Mouse (Mus musculus): ENCODE results near the gene Ajap1.

DNA sequence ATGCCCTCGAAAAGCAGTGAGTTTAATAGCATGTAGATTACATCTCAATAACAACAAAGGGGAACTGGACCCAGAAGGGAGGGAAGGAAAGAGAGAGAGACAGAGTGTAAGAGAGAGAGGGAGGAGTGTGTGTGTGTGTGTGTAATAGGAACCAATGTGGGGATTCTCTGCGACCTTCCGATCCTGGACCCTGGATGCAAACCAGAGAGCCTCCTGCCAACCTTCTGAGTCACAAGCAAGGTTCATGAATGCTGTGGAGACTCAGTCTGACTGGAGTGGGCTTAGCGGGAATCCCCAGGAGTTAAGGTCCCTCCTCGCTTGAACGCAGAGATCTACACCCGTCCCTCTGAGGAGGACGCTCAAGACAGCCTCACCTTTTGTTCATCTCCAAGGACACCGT is 45.4 kb downstream of the Ajap1 start:
- TF ChIP-seq POLR2A (IDR thresholded peaks at IDR 0.05; ENCODE audit: borderline replicate concordance, low read depth, low read length) (no peak), CTCF (IDR thresholded peaks at IDR 0.05; ENCODE audit: low read depth, low read length) (no peak)

All from bone marrow macrophage, adult 2 months (primary cell).